Mouse (Mus musculus) c-Kit-positive CD71-negative TER-119-negative erythroid progenitor cells, embryonic 14.5 days (primary cell): Measurements from ENCODE around the gene Abcf2.
"Not testable (repeated sequence)": the region's sequence is repeated elsewhere in the genome, so short reads cannot be mapped to it uniquely, and the experiment has no call there.

Experiments
- DNase-seq: peaks from one replicate; pipeline ENCODE4 v3.0.0-alpha.2; 2013; ENCODE audit warnings: low read depth

Abcf2 gene

DNA sequence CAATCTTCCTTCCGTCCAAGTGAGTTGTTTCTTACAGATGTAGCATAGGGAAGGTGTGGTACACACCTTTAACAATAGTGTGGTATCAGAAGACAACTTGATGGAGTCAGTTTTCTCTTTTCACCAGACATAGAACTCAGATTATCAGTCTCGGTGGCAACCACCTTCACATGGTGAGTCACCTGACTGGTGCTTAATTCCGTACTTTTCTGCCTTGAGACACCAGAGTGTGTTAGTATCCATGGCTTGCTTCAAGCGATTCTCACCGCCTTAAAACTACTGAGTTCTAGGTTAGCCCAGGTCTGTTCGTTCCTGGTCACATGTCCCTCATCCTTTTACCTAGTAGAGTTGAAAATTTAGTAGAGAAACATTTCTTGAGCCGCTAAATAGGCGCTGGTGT lies 8.8 kb upstream of the Abcf2 start:
- DNase-seq = no peak

DNA sequence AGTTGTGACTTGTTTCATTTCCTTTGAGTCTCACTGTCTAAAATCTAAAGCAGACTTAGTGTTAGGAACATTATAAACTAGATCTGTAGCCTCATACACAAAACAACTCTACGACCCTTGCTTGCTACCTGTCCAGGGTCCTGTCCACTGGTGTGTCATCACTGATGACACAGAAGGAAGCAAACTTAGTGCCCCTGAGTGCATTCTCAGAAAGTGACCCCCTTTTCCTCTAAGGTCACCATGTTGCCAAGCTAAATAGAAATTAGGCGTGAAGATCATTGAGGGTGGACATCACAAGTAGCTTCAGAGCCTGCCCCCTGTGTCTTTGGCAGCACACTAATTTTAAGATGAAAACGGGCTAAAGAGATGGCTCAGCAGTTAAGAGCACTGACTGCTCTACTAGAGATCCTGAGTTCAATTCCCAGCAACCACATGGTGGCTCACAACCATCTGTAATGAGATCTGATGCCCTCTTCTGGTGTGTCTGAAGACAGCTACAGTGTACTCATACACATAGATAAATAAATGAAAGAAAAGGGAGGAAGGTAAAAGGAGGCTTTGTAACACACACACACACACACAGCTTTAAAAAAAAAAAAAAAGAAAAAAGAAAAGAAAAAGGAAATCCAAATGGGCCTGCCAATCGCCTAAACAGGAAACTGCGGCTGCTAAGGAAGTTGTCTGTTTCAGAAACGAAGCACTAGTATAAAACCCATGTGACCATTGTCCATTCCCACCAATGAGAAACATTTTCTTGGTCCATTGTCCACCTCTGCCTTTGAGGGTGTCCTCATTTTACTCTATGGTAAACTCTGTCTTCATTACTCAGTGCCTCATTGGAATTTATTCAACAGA lies 1.1 kb upstream of the Abcf2 start:
- no peak for DNase-seq

DNA sequence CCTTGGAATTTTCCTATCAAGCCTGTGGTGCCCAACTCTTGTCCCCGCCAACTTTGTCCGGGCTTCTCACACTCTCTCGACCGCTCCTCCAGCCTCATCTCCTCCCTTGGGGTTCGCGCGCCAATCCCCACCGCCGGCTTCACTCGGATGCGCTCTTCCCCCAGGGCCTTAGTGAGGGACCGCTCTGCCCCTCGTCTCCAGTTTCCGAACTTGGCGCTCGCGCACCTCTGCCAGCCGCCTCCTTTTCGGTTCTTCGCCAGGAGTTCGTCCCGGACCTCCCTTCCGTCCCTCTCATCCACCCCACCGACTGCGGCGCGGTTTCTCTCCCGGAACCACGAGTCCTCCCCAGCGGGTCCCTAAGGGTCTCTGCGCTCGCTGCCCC lies 475 bp downstream of the Abcf2 start:
- DNase-seq = no peak

DNA sequence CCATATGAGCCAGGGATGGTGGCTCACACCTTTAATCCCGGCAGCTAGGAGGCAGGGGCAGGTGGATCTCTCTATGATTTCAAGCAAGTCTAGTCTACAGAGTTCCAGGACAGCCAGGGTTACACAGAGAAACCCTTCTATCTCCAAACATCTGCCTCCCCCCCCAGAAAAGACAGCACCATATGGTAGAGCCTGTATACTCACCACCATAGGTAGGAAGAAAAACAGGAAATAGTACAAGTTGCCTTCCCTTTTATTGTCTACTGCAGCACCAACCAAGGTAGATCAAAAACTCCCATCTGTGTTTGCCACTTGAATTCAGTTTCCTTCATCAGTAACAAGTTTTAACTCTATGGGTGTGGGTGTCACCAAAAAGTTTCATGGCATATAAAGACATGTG lies 1.3 kb downstream of the Abcf2 start:
- no peak for DNase-seq

DNA sequence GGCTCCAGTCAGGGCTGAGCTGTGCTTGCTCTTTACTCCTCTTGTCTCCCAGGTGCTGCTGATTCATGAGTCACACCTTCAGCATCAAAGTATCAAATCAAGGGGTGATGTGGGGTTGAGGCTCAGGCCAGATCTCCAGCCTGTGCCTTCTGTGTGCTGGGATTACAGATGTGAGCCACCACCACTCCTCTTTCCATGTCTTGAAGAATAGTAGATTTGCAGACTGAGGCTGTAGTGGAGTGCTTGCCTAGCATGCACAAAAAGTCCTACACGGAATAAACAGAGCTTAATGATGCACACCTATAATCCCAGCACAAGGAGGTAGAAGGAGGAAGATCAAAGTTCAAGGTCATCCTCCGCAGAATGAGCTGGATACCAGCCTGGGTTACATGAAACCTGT lies 20.6 kb downstream of the Abcf2 start, which contains the start of gene 4931409K22Rik:
Gene 4931409K22Rik, minus strand, starts transcription at position 101 of the 400 bp plus-strand sequence.
- DNase-seq = no peak

DNA sequence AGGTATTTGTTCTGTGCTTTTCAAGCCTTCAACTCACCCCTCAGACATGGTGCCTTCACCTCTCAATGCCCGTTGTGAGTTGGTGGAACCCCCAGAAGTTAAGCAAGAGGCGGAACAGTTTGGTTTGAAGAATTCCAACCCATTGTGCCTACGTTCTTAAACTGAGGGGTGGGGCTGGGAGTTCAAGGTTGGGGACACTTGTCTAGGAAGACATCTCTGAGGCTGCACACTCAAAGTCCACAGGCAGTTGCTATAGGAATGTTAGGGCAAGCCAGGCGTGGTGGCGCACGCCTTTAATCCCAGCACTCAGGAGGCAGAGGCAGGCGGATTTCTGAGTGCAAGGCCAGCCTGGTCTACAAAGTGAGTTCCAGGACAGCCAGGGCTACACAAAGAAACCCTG lies 21.9 kb downstream of the Abcf2 start:
- DNase-seq = not testable (repeated sequence)

DNA sequence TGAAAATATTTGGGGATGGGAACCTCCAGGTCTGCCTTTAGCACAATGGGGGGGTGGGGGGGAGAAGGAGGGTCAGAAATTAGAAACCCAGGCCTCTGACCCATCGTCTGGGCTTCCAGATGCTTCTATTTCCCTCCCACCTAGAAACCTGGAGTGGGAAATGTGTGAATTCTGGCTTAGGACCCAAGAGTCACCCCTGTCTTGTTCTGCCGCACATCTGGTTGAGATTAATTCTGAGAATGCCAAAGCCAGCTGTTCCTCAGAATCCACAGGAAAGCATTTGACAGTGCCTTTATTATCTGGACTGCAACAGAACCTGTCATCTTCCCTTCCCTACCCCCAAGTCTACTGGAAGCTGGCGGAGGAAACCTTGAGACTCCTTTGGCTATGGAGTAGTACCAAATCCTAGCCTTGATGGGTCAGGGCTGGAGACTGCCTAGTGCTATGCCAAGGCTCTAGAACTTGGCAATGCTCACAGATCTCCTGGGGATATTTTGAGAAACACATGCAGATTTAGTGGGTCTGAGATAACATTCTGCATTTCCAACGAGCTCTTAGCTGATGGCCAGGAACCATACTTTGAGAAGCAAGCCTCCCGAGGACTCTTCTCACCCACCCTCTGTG lies 23.5 kb downstream of the Abcf2 start:
- no peak for DNase-seq

DNA sequence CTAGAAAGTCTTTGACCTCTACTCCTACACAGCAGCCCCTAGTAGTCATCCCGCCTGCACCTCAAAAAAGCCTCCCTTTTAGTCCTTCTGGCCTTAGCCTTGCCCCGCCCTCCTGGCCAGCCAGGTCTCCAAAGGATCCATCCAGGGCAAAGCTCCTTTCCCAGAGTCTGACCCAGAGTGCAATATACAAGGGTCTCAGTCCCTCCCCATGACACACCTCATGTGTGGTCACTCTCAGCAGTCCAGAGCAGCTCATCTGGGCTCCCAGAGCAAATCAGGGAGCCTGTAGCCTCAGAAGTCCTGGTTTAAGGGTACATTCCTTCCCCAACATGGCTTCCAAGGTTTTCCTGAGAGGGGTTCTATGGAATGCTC lies 26.0 kb downstream of the Abcf2 start:
- DNase-seq = no peak

DNA sequence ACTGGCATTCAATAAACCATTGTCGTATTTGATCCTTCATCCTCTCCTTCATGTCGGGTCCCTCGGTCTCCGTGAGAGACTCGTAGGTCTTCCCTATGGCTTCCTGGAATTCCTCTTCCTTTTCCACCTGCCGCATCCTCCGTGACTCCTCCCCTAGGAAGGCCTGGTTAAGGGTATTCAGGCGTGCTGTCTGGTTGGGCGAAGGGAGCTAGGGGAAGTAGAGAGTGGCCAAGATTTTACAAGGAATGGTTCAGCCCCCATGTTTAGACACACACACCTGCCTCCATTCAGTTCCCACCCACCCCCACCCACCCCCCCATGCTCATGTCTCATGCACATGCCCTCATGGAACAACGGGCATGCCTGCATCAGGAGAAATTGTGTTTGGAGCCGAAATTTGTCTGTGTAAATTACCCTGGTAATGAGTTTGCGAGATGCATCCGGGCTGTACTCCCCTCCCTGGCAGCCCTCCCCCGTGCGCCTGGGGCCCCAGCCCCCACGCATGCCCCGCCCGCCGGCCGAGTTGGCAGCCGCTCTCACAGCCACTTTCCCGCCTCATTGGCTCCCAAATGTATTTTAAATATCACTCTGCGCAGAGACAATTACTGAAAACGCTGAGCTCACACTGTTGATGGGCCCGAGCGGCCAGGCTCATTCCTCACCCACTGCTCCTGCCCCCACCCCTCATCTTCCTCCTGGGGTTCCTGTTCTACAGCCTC lies 26.5 kb downstream of the Abcf2 start:
- DNase-seq = no peak

DNA sequence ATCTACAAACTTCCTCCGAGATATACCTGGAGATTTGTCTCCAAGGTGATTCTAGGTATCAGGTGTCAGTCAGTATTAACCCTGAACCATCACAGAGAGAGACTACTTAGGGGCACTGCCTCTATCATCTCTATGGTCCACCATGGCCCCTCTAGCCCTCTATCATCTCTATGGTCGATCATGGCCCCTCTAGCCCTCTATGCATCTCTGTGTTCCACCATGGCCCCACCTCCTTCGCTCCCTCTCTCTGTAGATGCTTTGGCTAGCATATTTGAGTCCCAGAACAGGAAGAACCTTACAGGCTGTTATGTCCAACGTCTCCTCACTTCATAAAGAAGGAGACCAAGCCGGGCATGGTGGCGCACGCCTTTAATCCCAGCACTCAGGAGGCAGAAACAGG lies 34.6 kb downstream of the Abcf2 start:
- DNase-seq = no peak

DNA sequence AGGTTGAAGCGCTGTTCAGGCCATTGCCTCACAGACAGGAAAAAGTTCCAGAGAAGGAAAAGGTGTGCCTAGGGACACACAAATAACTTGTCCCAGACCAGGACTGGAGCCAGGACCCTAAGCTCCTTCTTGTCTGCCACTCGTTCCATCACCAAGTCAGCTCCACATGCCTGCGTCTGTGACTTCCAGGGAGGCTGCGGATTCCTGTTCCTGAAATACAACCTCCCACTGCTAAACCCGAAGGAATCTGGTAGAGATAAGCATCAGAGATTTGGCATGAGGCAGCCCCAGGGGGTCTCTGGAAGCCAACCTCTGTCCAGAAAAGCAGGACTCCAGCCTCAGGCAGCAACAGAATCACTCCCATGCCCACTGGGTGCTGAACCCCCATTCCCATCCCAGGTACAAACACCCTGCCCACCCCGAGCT lies 36.1 kb downstream of the Abcf2 start:
- no peak for DNase-seq

DNA sequence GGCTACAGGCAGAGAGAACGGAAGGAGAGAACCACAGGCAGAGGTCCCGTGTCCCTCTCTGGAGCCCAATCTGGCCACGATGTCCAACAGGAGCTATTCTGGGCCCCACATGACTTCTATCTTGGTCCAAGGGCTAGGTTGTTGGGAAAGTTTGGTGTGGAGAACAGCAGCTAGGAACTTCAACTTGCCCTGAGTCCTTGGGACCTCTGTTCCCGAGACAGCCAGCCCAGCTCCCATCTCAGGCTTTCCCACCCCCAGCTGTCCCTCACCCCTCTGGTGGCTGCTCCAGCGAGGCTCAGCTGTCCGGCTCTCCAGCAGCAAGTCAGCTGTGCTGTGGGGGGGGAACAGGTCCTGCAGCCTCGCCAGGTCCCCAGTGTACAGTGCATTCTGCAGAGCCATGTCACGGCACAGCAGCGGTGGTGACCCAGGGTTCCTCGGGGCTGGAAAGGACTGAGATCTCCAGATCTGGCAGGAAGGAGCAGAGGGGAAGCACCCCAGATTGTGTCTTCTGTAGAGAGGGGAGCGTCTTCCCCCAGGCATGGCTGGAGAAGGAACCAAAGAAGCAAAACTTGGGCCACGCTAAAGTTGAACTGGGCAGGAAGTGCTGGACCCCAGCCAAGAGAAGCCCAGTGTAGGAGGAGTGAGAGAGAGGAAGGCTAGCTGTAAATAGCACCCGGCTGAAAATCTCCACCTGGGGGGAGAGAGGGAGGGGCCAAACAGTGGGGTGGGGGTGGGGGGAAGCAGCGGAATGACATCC lies 36.7 kb downstream of the Abcf2 start, which contains the start of gene Asb10:
Gene Asb10, minus strand, starts transcription at position 592 of the 757 bp plus-strand sequence.
- no peak for DNase-seq

DNA sequence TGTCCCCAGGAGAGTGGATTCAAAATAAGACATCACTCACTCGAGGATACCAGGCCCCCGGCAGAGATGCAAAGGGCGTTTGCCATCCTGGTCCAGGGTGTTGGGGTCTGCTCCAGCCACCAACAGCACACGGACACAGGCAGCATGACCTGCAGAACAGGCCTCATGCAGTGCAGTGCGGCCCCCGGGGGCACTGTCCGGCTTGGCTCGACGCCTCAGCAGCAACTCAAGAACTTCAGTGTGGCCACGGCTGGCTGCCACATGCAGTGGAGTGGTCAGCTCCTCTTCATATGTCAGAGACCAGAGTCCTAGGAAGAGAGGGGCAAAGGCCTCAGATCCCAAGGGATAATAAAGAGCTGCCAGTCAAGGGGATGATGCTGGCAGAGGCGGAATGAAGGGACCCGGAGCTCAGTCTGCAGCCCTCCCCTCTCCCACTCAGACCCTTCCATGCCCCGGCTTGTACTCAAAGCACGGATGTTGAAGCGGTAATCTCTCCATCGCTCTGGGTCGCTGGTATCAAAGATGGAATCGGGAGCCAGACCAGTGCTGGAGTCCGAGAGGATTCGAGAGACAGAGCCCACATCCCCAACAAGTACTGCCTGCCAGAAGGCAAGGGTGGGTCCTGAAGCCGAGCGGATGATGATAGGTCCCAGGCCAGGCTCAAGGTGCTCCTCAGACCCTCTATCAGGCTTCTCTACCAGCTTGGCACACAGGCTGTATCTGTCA lies 37.5 kb downstream of the Abcf2 start:
- no peak for DNase-seq

DNA sequence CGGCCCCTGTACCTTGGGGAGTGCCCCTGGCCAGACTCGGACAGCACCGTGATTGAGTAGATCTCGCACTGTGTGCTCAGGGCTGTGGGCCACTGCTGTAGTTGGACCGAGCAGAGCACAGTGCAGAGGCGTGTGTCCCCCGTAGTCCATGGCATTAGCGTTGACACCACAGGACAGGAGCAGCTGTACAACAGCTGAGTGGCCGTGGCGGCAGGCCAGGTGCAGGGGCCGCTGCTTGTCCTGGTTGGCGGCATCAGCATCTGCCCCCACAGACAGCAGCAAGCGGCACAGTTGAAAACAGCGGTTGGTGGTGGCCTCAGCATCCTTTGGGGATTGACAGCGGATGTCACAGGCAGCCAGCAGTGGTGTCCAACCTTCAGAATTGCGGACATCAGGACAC lies 39.6 kb downstream of the Abcf2 start:
- DNase-seq = no peak

DNA sequence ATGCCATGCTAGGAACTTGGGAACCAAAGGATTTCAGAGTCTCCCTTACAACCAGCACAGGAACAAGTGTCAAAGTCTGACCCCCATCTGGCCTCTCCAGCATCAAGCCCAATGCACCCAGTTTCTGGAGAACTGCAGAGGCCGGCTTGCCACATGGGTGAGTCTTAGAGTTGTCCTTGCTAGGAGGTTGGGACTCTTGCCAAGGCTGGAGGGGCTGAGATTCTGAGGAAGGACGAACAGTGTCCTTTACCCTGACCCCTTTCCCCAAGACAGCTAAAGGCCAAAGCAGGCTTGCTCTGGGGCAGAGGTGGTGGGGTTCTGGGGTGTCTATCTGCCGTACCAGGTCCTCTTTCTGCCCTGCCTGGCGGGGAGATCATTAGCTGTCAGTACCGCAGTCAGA lies 40.8 kb downstream of the Abcf2 start:
- no peak for DNase-seq

DNA sequence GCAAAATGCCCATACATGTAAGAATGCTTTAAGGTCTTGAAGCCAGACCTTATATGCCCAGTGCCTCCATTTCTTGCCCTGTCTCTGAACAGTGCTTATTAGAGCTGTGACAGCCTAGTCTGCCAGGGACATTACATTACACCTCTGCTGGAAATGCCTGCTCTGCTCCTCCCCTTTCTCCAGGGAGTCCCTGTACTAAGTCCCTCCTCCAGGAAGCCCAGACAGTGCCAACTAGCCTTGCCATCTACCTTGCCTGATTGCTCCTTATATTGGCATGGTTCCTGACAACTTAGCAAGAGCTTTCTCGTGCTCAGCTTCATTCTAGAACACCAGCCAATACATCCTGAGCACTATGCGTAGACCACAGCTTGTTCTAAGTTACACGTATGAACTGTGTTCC lies 41.5 kb downstream of the Abcf2 start:
- DNase-seq = no peak

DNA sequence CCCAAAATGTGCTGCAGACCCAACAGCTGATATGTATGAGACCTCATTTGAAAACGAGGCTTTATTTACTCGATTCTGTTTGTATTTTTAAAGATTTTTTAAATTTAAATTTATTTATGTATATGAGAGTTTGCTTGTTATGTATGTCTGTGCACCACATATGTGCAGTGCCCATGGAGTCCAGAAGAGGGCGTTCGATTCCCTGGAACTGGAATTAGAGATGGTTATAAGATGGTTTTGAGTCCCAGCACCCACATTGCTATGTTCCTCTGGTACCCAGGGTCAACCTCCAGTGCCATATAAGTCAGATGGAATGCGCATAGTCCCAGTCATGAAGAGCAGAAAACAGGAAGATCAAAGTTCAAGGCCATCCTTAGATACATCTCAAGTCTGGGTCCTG lies 43.0 kb downstream of the Abcf2 start:
- no peak for DNase-seq

DNA sequence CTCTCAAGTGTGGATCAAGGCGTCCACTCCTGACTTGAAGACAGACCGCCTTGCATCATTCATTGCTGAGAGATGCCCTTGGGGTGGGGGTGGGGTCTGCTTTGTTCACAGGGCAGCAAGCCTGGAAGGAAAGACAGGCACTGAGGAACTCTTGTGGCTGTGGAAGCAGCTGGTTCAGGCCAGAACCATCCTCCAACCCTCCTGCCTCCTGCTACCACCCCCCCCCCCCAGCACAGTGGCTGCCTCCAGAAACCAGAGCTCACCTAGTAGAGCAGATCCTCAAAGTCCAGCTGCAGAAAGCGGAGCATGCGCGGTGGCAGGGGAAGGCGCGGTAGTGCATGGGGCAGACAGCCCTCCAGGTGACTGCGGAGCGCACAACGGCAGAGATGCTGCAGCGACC lies 43.9 kb downstream of the Abcf2 start:
- DNase-seq = no peak

DNA sequence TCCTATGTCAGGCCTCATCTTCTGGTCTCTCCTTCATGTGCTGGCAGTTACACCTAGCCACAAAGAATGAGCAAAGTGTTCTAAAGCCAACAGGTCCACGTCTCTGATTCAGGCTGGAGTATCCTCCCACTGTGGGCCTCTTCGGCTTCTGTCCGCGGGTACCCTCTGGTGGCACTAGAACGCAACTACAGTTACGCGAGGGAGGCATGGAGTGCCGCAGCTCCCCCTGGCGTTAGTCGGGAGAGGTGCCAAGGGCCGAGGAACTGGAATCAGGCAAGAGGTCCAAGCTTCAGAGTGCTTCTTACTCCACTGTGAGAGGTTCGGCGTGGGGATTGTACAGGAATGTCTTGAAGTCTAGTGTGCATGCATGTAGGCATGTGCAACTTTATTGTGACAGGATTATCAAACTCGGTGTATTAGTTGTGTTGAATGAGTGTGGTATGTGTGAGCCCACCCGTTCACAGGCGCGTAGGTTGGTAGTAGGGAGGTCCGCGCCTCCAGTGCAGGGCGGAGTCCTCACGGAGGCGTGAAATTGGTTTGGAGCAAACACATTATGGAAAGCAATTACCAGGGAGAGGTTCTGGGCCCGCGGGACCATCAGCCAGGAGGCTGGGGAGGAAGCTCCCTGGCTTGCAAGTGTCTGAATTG lies 47.1 kb downstream of the Abcf2 start:
- DNase-seq = peak; percentile 87

DNA sequence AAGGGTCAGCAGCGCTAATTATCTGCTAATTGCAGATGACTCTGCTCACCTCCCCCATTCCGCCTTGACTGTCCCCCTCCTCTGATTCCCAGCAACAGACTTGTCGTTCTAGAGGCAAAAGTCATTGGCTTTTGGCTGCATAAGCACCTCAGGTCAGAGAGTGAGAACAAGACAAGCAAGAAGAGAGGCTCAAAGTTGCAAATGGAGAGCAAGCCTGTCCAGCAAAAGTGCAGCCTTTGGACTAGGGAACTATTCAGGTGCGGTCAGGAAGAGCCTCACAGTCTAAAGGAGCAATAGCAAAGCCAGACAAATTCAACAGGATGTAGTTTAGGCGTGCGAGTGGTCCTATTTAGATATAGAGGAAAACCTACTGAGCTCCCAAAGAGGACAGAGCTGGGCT lies 49.5 kb downstream of the Abcf2 start:
- DNase-seq = no peak

DNA sequence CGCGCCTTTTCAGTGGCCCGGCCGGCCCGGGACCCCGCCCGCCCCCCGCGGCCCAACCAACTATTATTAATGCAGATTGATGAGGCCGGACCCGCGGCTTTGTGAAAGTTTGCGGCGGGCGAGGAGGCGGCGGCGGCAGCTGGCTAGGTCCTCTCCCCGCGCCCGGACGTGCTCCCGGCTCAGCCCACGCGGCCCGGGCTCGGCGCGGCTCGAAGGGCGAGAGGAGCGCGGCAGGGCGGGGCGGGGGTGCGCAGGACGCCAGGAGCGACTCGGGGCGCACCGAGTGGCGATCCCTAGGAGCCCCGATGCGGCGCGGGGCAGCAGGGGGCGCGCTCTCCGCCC lies 50.4 kb downstream of the Abcf2 start, which contains the start of gene Gbx1:
Gene Gbx1, minus strand, starts transcription at position 314 of the 342 bp plus-strand sequence.
- no peak for DNase-seq
